Mouse (Mus musculus): ENCODE data around the gene Suco. TPM values are rescaled to one million over a fixed set of nuclear protein-coding genes. Genes with fewer than 3 reads are reported as not detected.

Suco gene
- polyA plus RNA-seq, 1 experiment = not detected

- 70% methylated on average over 10 of the region's 10 CpGs for WGBS
- no peaks in the 10 kb centered on the region for H3K4me1 ChIP-seq (ENCODE audit: control insufficient read depth, insufficient read depth, low read length)
- TF ChIP-seq POLR2A (IDR thresholded peaks at IDR 0.05; ENCODE audit: insufficient read depth, low read depth, low read length) (no peak), CTCF (IDR thresholded peaks at IDR 0.05; ENCODE audit: insufficient read depth, low read depth, low read length) (no peak)
- no peak overlapping the region for H3K27ac ChIP-seq (ENCODE audit: insufficient read depth, low read depth, low read length)
- no peak overlapping the region for H3K4me3 ChIP-seq (ENCODE audit: insufficient read depth, low read depth, low read length)
These were observed 19.6 kb upstream of the Suco start for GRCm38 (mm10) chr1:161896130-161896529.

DNA sequence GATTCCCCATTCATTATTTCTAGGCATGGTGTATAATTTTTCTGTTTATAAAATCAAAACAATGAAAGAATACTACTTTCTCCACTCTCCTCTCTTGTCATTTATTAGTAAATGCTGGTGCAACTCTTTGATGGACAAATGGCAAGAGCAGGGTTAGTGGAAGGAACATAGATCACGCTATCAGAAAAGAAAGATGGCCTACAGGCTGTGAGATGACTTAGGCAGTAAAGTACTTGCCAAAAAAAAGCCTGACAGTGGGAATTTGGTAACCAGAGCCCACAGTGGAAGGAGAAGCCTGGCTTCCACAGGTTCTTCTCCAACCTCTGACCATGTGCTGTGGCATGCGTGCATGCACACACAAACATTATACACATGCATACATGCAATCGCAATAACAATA lies 18.5 kb upstream of the Suco start:
- TF ChIP-seq POLR2A (IDR thresholded peaks at IDR 0.05; ENCODE audit: insufficient read depth, low read depth, low read length) (no peak), CTCF (IDR thresholded peaks at IDR 0.05; ENCODE audit: insufficient read depth, low read depth, low read length) (no peak)
- Histone ChIP-seq H3K4me1 (ENCODE audit: control insufficient read depth, insufficient read depth, low read length) (no peaks in the 10 kb centered on the region), H3K4me3 (ENCODE audit: insufficient read depth, low read depth, low read length) (no peak overlapping the region), H3K27ac (ENCODE audit: insufficient read depth, low read depth, low read length) (no peak overlapping the region)
- 95% methylated on average over 3 of the region's 3 CpGs for WGBS

DNA sequence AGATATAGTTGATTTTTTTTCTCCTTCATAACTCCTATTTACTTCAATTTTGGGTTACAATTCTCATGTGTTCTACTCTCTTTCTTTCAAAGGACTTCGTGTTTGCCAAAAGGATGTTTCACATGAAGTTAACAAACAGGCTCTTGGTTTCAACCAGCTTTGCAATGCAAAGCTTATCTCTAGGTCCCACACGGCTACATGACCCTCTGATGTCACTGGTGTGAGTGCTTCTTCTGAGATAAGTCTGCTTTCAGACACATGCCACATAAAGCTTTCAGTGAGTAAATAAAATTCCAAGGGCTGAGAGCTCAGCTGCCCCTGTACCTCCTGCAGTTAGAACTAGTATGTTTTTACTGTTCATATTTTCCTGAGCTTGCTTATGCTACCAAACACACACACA lies 18.1 kb upstream of the Suco start:
- no peak overlapping the region for H3K27ac ChIP-seq (ENCODE audit: insufficient read depth, low read depth, low read length)
- TF ChIP-seq POLR2A (IDR thresholded peaks at IDR 0.05; ENCODE audit: insufficient read depth, low read depth, low read length) (no peak), CTCF (IDR thresholded peaks at IDR 0.05; ENCODE audit: insufficient read depth, low read depth, low read length) (no peak)
- WGBS = 73% methylated on average over 2 of the region's 2 CpGs
- no peak overlapping the region for H3K4me3 ChIP-seq (ENCODE audit: insufficient read depth, low read depth, low read length)
- H3K4me1 ChIP-seq (ENCODE audit: control insufficient read depth, insufficient read depth, low read length) = no peaks in the 10 kb centered on the region

DNA sequence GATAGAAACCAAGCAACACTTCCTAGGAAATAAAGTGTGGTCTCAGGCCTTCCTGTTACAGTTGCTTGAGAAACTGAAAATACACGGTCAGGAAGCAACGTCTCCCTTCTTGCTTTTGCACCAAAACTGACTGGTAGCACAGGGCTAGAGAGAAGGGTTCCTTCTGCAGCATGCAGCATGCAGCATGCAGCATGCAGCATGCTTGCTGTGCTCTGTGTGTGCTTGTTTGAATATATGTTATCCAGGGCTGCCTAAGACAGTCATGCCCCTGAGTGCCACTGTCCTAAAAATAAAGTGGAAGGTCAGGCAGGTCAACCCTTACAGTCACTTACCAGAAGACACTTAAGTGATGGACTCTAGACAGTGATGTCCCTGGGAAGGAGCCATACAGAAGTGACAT lies 17.6 kb upstream of the Suco start:
- no peaks in the 10 kb centered on the region for H3K4me1 ChIP-seq (ENCODE audit: control insufficient read depth, insufficient read depth, low read length)
- no peak overlapping the region for H3K4me3 ChIP-seq (ENCODE audit: insufficient read depth, low read depth, low read length)
- no peak overlapping the region for H3K27ac ChIP-seq (ENCODE audit: insufficient read depth, low read depth, low read length)
- TF ChIP-seq POLR2A (IDR thresholded peaks at IDR 0.05; ENCODE audit: insufficient read depth, low read depth, low read length) (no peak), CTCF (IDR thresholded peaks at IDR 0.05; ENCODE audit: insufficient read depth, low read depth, low read length) (no peak)
- 89% methylated on average over 2 of the region's 2 CpGs for whole genome bisulfite sequencing

DNA sequence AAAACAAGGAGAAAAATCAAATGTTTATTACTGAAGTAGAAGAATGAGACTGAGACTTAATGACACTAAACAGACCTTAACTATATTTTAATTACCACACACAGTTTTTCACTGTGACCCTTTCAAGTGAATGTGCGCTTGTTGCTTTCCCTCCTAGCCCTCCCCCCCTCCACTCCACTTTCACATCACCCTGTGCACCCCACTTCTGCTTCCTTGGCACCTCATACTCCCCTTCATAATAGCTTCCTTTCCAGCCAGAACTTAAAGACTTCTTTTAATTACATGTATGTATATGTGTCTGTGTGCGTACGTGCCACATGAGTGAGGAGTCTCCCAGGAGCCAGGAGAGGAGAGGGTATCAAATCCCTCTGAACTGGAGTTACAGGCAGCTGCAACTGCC lies 12.3 kb upstream of the Suco start:
- TF ChIP-seq POLR2A (IDR thresholded peaks at IDR 0.05; ENCODE audit: insufficient read depth, low read depth, low read length) (no peak), CTCF (IDR thresholded peaks at IDR 0.05; ENCODE audit: insufficient read depth, low read depth, low read length) (no peak)
- Histone ChIP-seq H3K4me3 (ENCODE audit: insufficient read depth, low read depth, low read length) (no peak overlapping the region), H3K4me1 (ENCODE audit: control insufficient read depth, insufficient read depth, low read length) (no peaks in the 10 kb centered on the region), H3K27ac (ENCODE audit: insufficient read depth, low read depth, low read length) (no peak overlapping the region)
- 89% methylated on average over 3 of the region's 3 CpGs for WGBS

GRCm38 (mm10) chr1:161887679-161888260 lies 11.3 kb upstream of the Suco start:
- no peaks in the 10 kb centered on the region for H3K4me1 ChIP-seq (ENCODE audit: control insufficient read depth, insufficient read depth, low read length)
- no peak overlapping the region for H3K4me3 ChIP-seq (ENCODE audit: insufficient read depth, low read depth, low read length)
- WGBS = 86% methylated on average over 12 of the region's 12 CpGs
- no peak overlapping the region for H3K27ac ChIP-seq (ENCODE audit: insufficient read depth, low read depth, low read length)
- TF ChIP-seq POLR2A (IDR thresholded peaks at IDR 0.05; ENCODE audit: insufficient read depth, low read depth, low read length) (no peak), CTCF (IDR thresholded peaks at IDR 0.05; ENCODE audit: insufficient read depth, low read depth, low read length) (no peak)

- TF ChIP-seq POLR2A (IDR thresholded peaks at IDR 0.05; ENCODE audit: insufficient read depth, low read depth, low read length) (no peak), CTCF (IDR thresholded peaks at IDR 0.05; ENCODE audit: insufficient read depth, low read depth, low read length) (no peak)
- Histone ChIP-seq H3K27ac (ENCODE audit: insufficient read depth, low read depth, low read length) (no peak overlapping the region), H3K4me3 (ENCODE audit: insufficient read depth, low read depth, low read length) (no peak overlapping the region), H3K4me1 (ENCODE audit: control insufficient read depth, insufficient read depth, low read length) (no peaks in the 10 kb centered on the region)
- WGBS = 78% methylated on average over 1 of the region's 1 CpGs
These were observed 9.3 kb upstream of the Suco start for GRCm38 (mm10) chr1:161885762-161886161.

DNA sequence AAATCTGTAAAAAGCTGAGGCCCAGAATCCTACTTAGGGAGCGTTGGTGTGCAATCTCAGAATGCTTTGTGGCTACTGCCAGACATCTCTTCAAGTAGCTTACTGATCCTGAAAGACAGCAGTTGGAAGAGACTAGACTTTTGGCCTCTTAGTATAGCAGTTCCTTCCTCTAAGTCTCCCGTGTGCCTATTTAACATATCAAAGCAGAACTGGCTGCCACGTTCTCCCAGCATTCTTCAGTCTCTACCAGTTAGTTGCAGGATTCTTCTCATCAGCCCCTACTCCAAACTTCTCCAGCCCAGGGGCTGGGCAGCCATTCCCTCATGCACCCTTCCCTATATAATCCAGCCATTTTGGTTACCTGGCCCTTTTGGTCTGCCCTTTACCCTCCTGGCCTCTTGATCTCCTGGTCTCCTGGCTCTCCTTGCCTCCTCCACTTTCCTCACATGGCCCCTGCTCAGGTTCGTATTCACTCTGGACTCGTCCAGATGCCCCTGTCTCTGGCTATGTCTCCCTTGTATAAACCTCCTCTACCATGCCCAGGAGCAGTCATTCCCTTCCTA lies 1.2 kb upstream of the Suco start:
- no peak overlapping the region for H3K27ac ChIP-seq (ENCODE audit: insufficient read depth, low read depth, low read length)
- H3K4me3 ChIP-seq (ENCODE audit: insufficient read depth, low read depth, low read length) = peak overlapping the region; percentile 84
- 16% methylated on average over 5 of the region's 5 CpGs for WGBS
- no peak for TF ChIP-seq CTCF (IDR thresholded peaks at IDR 0.05; ENCODE audit: insufficient read depth, low read depth, low read length)
- TF ChIP-seq POLR2A (IDR thresholded peaks at IDR 0.05; ENCODE audit: insufficient read depth, low read depth, low read length) = no peak
- H3K4me1 ChIP-seq (ENCODE audit: control insufficient read depth, insufficient read depth, low read length) = no peaks in the 10 kb centered on the region

DNA sequence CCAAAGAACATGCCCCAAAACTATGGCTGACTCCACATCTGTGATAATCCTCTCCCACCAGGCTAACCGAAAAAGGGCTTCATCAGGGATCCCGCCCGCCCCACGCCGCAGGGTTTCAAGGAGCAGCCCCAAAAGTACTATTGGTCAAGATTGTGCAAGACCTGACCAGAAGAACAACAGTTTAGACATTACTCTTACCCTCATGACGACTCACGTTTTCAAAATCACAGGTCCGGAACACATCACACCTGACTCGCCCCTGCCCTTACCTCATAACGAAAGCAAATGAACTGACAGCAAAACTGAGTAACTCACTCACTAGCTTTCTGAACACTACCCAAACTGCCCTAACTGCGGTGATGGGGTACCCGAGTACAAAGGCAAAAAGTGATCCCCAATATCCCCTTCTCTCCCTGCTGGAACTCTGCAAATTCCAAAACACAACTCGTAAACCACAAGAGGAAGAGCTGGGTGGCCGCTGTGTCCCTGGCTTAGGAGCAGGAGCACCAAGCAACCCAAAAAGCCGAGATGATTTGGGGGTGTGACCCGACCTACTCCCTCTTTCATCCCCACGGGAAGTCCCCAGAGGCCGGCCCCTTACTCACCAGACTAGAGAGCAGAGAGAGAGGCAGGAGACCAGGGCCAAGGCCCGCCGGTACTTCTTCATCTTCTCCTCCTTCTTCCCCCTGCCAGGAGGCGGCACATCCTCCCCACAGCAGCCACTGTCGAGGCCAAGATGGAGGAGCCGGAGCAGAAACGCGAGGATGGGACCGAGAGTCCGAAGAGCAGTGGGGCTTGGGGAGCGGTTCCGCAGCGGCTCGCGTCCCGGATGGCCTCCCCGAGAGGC lies 553 bp downstream of the Suco start:
- Histone ChIP-seq H3K27ac (ENCODE audit: insufficient read depth, low read depth, low read length) (peak overlapping the region; percentile 89), H3K4me1 (ENCODE audit: control insufficient read depth, insufficient read depth, low read length) (no peaks in the 10 kb centered on the region), H3K4me3 (ENCODE audit: insufficient read depth, low read depth, low read length) (peak overlapping the region; percentile 84)
- under 1% methylated on average over 34 of the region's 34 CpGs for WGBS
- TF ChIP-seq POLR2A (IDR thresholded peaks at IDR 0.05; ENCODE audit: insufficient read depth, low read depth, low read length) (no peak), CTCF (IDR thresholded peaks at IDR 0.05; ENCODE audit: insufficient read depth, low read depth, low read length) (no peak)
